Mouse (Mus musculus): ENCODE measurements around the gene Rpl18a. TPM values are rescaled to one million over a fixed set of nuclear protein-coding genes. Genes with fewer than 3 reads are reported as not detected.

Rpl18a gene
- polyA plus RNA-seq, 1 experiment from 2014 or later: 2,947 TPM

DNA sequence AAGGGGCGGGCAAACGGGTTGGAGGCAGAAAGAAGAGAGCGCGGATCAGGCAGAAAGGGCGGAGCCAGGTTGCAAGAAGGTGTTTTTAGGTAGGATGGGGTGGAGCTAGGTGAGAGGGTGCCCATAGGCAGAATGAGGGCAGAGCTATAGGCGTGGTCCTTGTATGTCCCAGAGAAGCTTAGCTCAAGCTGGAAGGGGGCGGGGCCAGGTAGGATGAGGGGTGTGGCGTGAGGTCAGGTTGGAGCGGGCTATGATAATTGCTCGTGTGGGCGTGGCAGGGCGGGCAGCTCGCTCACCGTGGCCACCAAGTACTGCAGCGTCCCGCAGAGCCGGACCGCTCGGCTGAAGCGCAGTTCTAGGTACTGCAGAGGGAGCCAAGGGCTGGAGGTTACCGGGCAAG is 5.9 kb downstream of the Rpl18a start:
- Histone ChIP-seq H3K4me3 (ENCODE audit: low read depth, low read length) (peak overlapping the region; percentile 34), H3K27me3 (replicated peaks; ENCODE audit: control insufficient read depth, insufficient read depth, low read length) (peaks cover 24% of the 10 kb centered on the region), H3K4me1 (replicated peaks; ENCODE audit: control insufficient read depth, insufficient read depth, low read length) (0 out of 2 replicates have a peak, but pooled peaks cover 3% of the 10 kb centered on the region), H3K36me3 (ENCODE audit: control insufficient read depth, insufficient read depth) (peaks cover 22% of the 10 kb centered on the region), H3K9ac (ENCODE audit: low read depth, low read length) (no peak overlapping the region), H3K27ac (ENCODE audit: low read depth, low read length) (no peak overlapping the region), H3K9me3 (ENCODE audit: control insufficient read depth) (no peaks in the 10 kb centered on the region), H3K4me2 (replicated peaks; ENCODE audit: low read depth) (peak overlapping the region; percentile 66)
- ATAC-seq: peak; percentile 81
- TF ChIP-seq CTCF (IDR thresholded peaks at IDR 0.05; ENCODE audit: low read depth): no peak
- 8% methylated on average over 21 of the region's 21 CpGs for WGBS

DNA sequence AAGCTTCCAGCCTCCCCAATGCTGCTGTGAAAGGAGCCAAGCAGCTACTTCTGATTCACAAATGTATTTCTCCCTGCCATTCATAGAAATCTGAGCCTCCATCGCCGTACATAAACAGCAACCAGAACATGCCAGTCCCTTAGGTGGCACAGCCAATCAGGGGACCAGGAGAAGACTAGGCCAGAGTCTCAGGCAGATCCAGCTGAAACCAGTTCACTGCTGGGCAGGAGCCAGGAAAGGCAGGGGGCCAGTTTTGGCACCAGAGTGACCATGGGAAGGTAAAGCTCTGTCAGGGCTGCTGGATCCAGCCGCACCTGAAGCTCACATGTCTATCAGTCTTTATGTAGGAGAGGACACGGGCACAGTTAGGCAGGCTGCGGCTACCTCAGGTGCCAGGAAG is 6.6 kb downstream of the Rpl18a start:
- no peak for TF ChIP-seq CTCF (IDR thresholded peaks at IDR 0.05; ENCODE audit: low read depth)

DNA sequence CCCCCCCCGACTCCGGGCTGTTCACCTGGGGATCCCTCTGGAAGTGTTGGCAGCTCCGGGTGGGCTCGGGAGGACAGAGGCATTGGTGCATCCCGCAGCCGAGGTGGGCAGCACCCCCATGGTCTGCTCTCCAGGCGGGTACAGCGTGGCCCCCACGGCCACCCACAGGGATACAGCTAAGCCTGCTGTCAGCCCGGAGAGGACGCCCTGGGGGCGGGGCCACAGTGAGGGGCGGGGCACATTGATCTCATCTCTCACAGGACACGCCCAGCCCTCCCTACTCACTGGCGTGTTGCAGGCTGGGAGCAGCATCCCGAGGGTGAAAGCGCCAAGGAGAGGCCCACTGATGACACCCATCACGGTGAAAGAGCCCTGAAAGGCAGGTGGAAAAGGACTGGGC is 9.5 kb downstream of the Rpl18a start:
- TF ChIP-seq CTCF (IDR thresholded peaks at IDR 0.05; ENCODE audit: low read depth): no peak
- WGBS: 8% methylated on average over 18 of the region's 18 CpGs
- peaks cover 17% of the 10 kb centered on the region for H3K27me3 ChIP-seq (replicated peaks; ENCODE audit: control insufficient read depth, insufficient read depth, low read length)
- no peak overlapping the region for H3K4me2 ChIP-seq (replicated peaks; ENCODE audit: low read depth)
- no peaks in the 10 kb centered on the region for H3K9me3 ChIP-seq (ENCODE audit: control insufficient read depth)
- no peak overlapping the region for H3K27ac ChIP-seq (ENCODE audit: low read depth, low read length)
- H3K4me3 ChIP-seq (ENCODE audit: low read depth, low read length): no peak overlapping the region
- H3K4me1 ChIP-seq (replicated peaks; ENCODE audit: control insufficient read depth, insufficient read depth, low read length): 0 out of 2 replicates have a peak, but pooled peaks cover 3% of the 10 kb centered on the region
- no peak for ATAC-seq
- no peak overlapping the region for H3K9ac ChIP-seq (ENCODE audit: low read depth, low read length)
- H3K36me3 ChIP-seq (ENCODE audit: control insufficient read depth, insufficient read depth): no peaks in the 10 kb centered on the region

More for the DNA sequence above, 6.6 kb downstream of the Rpl18a start:
- Histone ChIP-seq H3K27me3 (replicated peaks; ENCODE audit: control insufficient read depth, insufficient read depth, low read length) (peaks cover 24% of the 10 kb centered on the region), H3K9ac (ENCODE audit: low read depth, low read length) (no peak overlapping the region), H3K4me2 (replicated peaks; ENCODE audit: low read depth) (no peak overlapping the region), H3K4me3 (ENCODE audit: low read depth, low read length) (no peak overlapping the region), H3K27ac (ENCODE audit: low read depth, low read length) (no peak overlapping the region), H3K4me1 (replicated peaks; ENCODE audit: control insufficient read depth, insufficient read depth, low read length) (0 out of 2 replicates have a peak, but pooled peaks cover 3% of the 10 kb centered on the region), H3K9me3 (ENCODE audit: control insufficient read depth) (no peaks in the 10 kb centered on the region), H3K36me3 (ENCODE audit: control insufficient read depth, insufficient read depth) (peaks cover 19% of the 10 kb centered on the region)
- no peak for ATAC-seq
- WGBS: 94% methylated on average over 5 of the region's 5 CpGs

DNA sequence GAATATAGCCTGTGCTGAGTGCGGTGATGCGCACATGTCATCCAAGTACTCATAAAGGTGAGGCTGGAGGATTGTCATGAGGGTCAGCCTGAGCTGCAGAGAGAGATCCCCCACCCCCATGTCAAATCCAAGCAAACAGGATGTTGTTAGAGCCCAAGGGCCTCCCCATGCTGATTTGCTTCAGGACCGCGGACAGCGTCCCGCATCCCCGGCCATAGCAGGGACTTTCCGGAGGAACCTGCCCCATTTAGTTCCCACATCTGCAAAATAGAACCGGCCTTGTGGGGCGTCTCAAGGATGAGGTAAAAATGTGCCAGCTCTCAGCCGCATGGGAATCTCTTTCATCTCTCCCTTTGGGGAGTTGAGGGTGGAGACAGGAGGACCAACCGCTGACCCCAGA is 11.6 kb downstream of the Rpl18a start:
- no peaks in the 10 kb centered on the region for H3K4me1 ChIP-seq (replicated peaks; ENCODE audit: control insufficient read depth, insufficient read depth, low read length)
- H3K4me3 ChIP-seq (ENCODE audit: low read depth, low read length): no peak overlapping the region
- WGBS: 16% methylated on average over 12 of the region's 12 CpGs
- no peak for ATAC-seq
- no peaks in the 10 kb centered on the region for H3K27me3 ChIP-seq (replicated peaks; ENCODE audit: control insufficient read depth, insufficient read depth, low read length)
- no peaks in the 10 kb centered on the region for H3K9me3 ChIP-seq (ENCODE audit: control insufficient read depth)
- H3K9ac ChIP-seq (ENCODE audit: low read depth, low read length): no peak overlapping the region
- H3K4me2 ChIP-seq (replicated peaks; ENCODE audit: low read depth): no peak overlapping the region
- no peaks in the 10 kb centered on the region for H3K36me3 ChIP-seq (ENCODE audit: control insufficient read depth, insufficient read depth)
- no peak overlapping the region for H3K27ac ChIP-seq (ENCODE audit: low read depth, low read length)
- TF ChIP-seq CTCF (IDR thresholded peaks at IDR 0.05; ENCODE audit: low read depth): no peak

DNA sequence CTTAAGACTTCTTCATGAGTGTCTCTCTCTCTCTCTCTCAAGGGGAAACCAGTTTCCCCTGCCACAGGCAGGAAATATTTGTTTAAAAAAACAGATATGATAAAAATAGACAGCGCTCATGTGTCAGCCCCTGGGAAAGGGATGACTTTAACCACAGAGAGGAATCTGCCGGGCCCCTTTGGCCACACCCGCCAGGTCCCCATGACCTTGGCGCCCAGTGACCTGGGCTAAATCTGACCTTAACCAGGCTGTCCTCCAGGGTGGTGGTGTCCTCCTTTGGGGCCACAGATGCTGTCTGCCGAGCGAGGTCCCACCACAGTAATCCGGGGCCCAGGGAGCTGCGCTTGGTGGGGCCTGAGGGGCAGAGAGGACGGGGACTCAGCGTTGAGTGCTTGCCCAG is 12.5 kb downstream of the Rpl18a start:
- Histone ChIP-seq H3K4me3 (ENCODE audit: low read depth, low read length) (no peak overlapping the region), H3K36me3 (ENCODE audit: control insufficient read depth, insufficient read depth) (no peaks in the 10 kb centered on the region), H3K4me2 (replicated peaks; ENCODE audit: low read depth) (no peak overlapping the region), H3K4me1 (replicated peaks; ENCODE audit: control insufficient read depth, insufficient read depth, low read length) (no peaks in the 10 kb centered on the region), H3K9me3 (ENCODE audit: control insufficient read depth) (no peaks in the 10 kb centered on the region), H3K27ac (ENCODE audit: low read depth, low read length) (no peak overlapping the region), H3K9ac (ENCODE audit: low read depth, low read length) (no peak overlapping the region), H3K27me3 (replicated peaks; ENCODE audit: control insufficient read depth, insufficient read depth, low read length) (no peaks in the 10 kb centered on the region)
- no peak for ATAC-seq
- TF ChIP-seq CTCF (IDR thresholded peaks at IDR 0.05; ENCODE audit: low read depth): no peak
- 84% methylated on average over 10 of the region's 10 CpGs for WGBS

DNA sequence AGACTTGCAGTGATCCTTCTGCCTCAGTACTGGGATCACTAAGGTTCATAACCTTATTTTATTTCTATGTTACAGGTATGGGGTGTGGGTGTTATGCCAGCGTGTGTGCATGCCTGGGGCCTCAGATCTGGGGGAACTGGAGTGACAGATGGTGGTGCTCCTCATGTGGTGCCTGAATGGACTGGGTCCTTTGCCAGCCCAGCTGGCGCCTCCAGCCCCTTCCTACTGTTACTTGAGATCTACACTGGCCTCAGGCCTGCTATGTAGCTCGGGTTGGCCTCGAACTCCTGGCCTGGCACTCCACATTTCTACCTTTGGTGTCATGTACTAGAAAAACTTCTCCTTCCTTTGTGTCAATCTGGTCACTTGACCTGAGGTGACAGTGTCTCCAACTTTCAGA is 13.0 kb downstream of the Rpl18a start:
- no peak for TF ChIP-seq CTCF (IDR thresholded peaks at IDR 0.05; ENCODE audit: low read depth)

DNA sequence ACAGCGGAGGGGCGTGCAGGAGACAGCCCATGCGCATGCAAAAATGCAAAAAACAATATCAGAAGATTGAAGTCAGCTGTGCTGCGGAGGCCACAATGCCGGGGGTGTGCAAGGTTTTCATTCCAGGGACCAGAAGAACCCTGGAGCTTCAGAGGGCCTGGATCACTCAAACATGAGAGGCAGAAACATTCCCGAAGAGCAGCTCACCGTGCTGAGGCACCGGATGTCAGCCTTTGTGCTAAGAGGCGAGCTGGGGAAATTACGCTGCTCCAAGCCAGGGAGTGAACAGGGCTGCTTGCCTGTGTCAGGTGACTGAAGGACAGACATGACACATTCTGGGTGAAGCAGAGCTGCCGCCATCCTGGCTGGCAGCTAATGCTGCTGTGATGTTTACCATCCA is 16.7 kb downstream of the Rpl18a start:
- Histone ChIP-seq H3K4me2 (replicated peaks; ENCODE audit: low read depth) (no peak overlapping the region), H3K27me3 (replicated peaks; ENCODE audit: control insufficient read depth, insufficient read depth, low read length) (no peaks in the 10 kb centered on the region), H3K36me3 (ENCODE audit: control insufficient read depth, insufficient read depth) (no peaks in the 10 kb centered on the region), H3K4me3 (ENCODE audit: low read depth, low read length) (no peak overlapping the region), H3K9ac (ENCODE audit: low read depth, low read length) (no peak overlapping the region), H3K4me1 (replicated peaks; ENCODE audit: control insufficient read depth, insufficient read depth, low read length) (no peaks in the 10 kb centered on the region), H3K9me3 (ENCODE audit: control insufficient read depth) (no peaks in the 10 kb centered on the region), H3K27ac (ENCODE audit: low read depth, low read length) (no peak overlapping the region)
- no peak for TF ChIP-seq CTCF (IDR thresholded peaks at IDR 0.05; ENCODE audit: low read depth)
- ATAC-seq: no peak
- WGBS: 26% methylated on average over 11 of the region's 11 CpGs

More for the DNA sequence above, 13.0 kb downstream of the Rpl18a start:
- Histone ChIP-seq H3K4me3 (ENCODE audit: low read depth, low read length) (no peak overlapping the region), H3K27me3 (replicated peaks; ENCODE audit: control insufficient read depth, insufficient read depth, low read length) (no peaks in the 10 kb centered on the region), H3K9ac (ENCODE audit: low read depth, low read length) (no peak overlapping the region), H3K4me1 (replicated peaks; ENCODE audit: control insufficient read depth, insufficient read depth, low read length) (no peaks in the 10 kb centered on the region), H3K4me2 (replicated peaks; ENCODE audit: low read depth) (no peak overlapping the region), H3K9me3 (ENCODE audit: control insufficient read depth) (no peaks in the 10 kb centered on the region), H3K27ac (ENCODE audit: low read depth, low read length) (no peak overlapping the region), H3K36me3 (ENCODE audit: control insufficient read depth, insufficient read depth) (no peaks in the 10 kb centered on the region)
- WGBS: 90% methylated on average over 4 of the region's 4 CpGs
- ATAC-seq: no peak
